Mouse (Mus musculus) limb, embryonic 14.5 days (tissue): ENCODE results near the gene Rnf152. TPM values are rescaled to one million over a fixed set of nuclear protein-coding genes. Genes with fewer than 3 reads are reported as not detected.

Source experiments
- ATAC-seq: fragments of 200-750 bp; cut with Nextera tagmentation; 2 replicates; pipeline ENCODE4 v1.8.0; 2017; ENCODE audit warnings: low read depth, moderate number of reproducible peaks, moderate TSS enrichment; ENCODE audit not compliant: low FRiP score
- DNase-seq: peaks from one replicate; pipeline ENCODE4 v3.0.0-alpha.2; 2015; ENCODE audit warnings: low spot score
- H3K27ac ChIP-seq: fragments of 300-500 bp; sonication (generic); replicated peaks from 2 replicates; pipeline ENCODE4 v1.5.1; 2014; ENCODE audit warnings: low read depth, mild to moderate bottlenecking, low read length, moderate library complexity, mixed read lengths
- H3K27me3 ChIP-seq: fragments of 300-500 bp; sonication (generic); 2 replicates; pipeline ENCODE4 v1.6.1; 2014; ENCODE audit warnings: low read length, mixed read lengths; ENCODE audit not compliant: control insufficient read depth, insufficient read depth
- H3K36me3 ChIP-seq: fragments of 300-500 bp; sonication (generic); 2 replicates; pipeline ENCODE4 v1.6.1; 2014; ENCODE audit warnings: mild to moderate bottlenecking, low read length, moderate library complexity, mixed read lengths; ENCODE audit not compliant: control insufficient read depth, insufficient read depth
- H3K4me1 ChIP-seq: fragments of 300-500 bp; sonication (generic); 2 replicates; pipeline ENCODE4 v1.6.1; 2014; ENCODE audit warnings: antibody characterized with exemption, low read length, mixed read lengths; ENCODE audit not compliant: control insufficient read depth, insufficient read depth
- H3K4me2 ChIP-seq: fragments of 300-500 bp; sonication (generic); replicated peaks from 2 replicates; pipeline ENCODE4 v1.6.1; 2014; ENCODE audit warnings: low read depth, mild to moderate bottlenecking, low read length, moderate library complexity; ENCODE audit not compliant: severe bottlenecking
- H3K4me3 ChIP-seq: fragments of 300-500 bp; sonication (generic); replicated peaks from 2 replicates; pipeline ENCODE4 v1.5.1; 2014; ENCODE audit warnings: low read length
- H3K9ac ChIP-seq: fragments of 300-500 bp; sonication (generic); 2 replicates; pipeline ENCODE4 v1.6.1; 2014; ENCODE audit warnings: mild to moderate bottlenecking, low read depth, low read length, moderate library complexity; ENCODE audit not compliant: severe bottlenecking
- H3K9me3 ChIP-seq: fragments of 300-500 bp; sonication (generic); 2 replicates; pipeline ENCODE4 v1.6.1; 2016; ENCODE audit warnings: low read length; ENCODE audit not compliant: control insufficient read depth
- POLR2A ChIP-seq: fragments of 200-500 bp; IDR thresholded peaks from 2 replicates; pipeline ENCODE4 v1.8.0; 2012; ENCODE audit warnings: inconsistent platforms, mild to moderate bottlenecking, moderate library complexity, borderline replicate concordance; ENCODE audit not compliant: insufficient read depth, insufficient read length; ENCODE audit errors: extremely low read depth
- WGBS: fragments of 180-500 bp; shearing (Covaris S2); extraction: QIAGEN DNeasy Blood & Tissue Kit; methylation state at CpG from one replicate; pipeline ENCODE4 v1.1.7; 2014; 5-methylcytosine and 5-hydroxymethylcytosine counted together
- polyA plus RNA-seq, 2 experiments: library from polyadenylated mRNA; depleted of rRNA in 1 of 2; stranded (reverse) in 1 of 2; unstranded in 1 of 2; fragments of >200 nt; fragmentation: Nextera tagmentation in 1 of 2; extraction: Ambion mirVana in 1 of 2; gene quantifications; 2 replicates each; pipeline versions ENCODE4 v1.2.1 to v1.2.3; 2012 to 2014

Rnf152 gene
- polyA plus RNA-seq, 2 experiments: 1.5 to 1.6 TPM

DNA sequence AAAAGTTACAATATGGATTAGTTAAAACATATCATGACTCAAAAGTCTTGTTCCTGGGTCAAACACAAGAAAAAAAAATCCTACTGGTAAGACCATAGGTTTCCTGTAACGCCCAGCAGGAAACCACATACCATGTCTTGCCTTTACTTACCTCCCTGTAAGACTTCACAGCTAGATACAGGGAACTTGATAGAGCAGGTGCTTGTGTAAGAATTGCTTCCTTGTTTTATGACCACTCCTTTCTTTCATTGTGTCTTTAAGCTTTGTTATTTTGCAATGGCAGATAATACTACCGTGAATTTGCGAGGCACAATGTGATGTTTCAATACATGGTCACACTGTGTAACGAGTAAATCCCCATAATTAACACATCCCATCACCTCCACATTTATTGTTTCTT is 71.5 kb downstream of the Rnf152 start:
- 89% methylated on average over 4 of the region's 4 CpGs for WGBS

DNA sequence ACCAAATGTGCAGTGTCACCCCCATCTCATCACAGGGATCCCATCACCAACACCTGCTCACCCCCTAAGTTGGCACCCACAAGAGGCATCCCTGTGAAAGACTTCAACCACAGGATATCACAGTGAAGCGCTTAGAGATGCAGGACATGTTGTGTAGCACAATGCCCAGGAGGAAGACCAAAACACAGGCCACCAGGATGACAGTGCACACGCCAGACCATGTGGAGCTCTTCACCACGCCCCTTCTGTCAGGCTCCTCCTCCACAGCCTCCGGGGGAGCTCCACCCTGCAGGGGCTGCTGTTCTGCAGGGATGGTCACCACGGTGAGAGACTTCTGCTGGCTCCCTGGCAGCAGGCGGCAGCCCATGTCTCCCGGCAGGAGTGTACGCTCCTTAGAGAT is 72.4 kb downstream of the Rnf152 start:
- Histone ChIP-seq H3K4me2 (no peak overlapping the region), H3K27me3 (no peaks in the 10 kb centered on the region), H3K36me3 (no peaks in the 10 kb centered on the region), H3K27ac (no peak overlapping the region), H3K4me1 (0 out of 2 replicates have a peak, but pooled peaks cover 2% of the 10 kb centered on the region), H3K9ac (no peak overlapping the region), H3K4me3 (no peak overlapping the region), H3K9me3 (no peaks in the 10 kb centered on the region)
- TF ChIP-seq POLR2A: no peak
- ATAC-seq (no peak), DNase-seq (no peak)
- WGBS: 73% methylated on average over 8 of the region's 8 CpGs

More for the DNA sequence above, 71.5 kb downstream of the Rnf152 start:
- DNase-seq (no peak), ATAC-seq (no peak)
- 0 out of 2 replicates have a peak, but pooled peaks cover 2% of the 10 kb centered on the region for H3K4me1 ChIP-seq
- H3K27ac ChIP-seq: no peak overlapping the region
- TF ChIP-seq POLR2A: no peak
- H3K9ac ChIP-seq: no peak overlapping the region
- H3K27me3 ChIP-seq: no peaks in the 10 kb centered on the region
- no peak overlapping the region for H3K4me3 ChIP-seq
- no peak overlapping the region for H3K4me2 ChIP-seq
- no peaks in the 10 kb centered on the region for H3K36me3 ChIP-seq
- H3K9me3 ChIP-seq: no peaks in the 10 kb centered on the region

- 34% methylated on average over 3 of the region's 3 CpGs for WGBS
- 0 out of 2 replicates have a peak, but pooled peaks cover 2% of the 10 kb centered on the region for H3K4me1 ChIP-seq
- H3K4me3 ChIP-seq: no peak overlapping the region
- H3K4me2 ChIP-seq: no peak overlapping the region
- no peak for TF ChIP-seq POLR2A
- H3K36me3 ChIP-seq: no peaks in the 10 kb centered on the region
- no peak overlapping the region for H3K9ac ChIP-seq
- no peak overlapping the region for H3K27ac ChIP-seq
- DNase-seq: no peak
- ATAC-seq: no peak
- H3K9me3 ChIP-seq: no peaks in the 10 kb centered on the region
- no peaks in the 10 kb centered on the region for H3K27me3 ChIP-seq
Measured at GRCm38 (mm10) chr1:105281277-105281676, 75.2 kb downstream of the Rnf152 start.

DNA sequence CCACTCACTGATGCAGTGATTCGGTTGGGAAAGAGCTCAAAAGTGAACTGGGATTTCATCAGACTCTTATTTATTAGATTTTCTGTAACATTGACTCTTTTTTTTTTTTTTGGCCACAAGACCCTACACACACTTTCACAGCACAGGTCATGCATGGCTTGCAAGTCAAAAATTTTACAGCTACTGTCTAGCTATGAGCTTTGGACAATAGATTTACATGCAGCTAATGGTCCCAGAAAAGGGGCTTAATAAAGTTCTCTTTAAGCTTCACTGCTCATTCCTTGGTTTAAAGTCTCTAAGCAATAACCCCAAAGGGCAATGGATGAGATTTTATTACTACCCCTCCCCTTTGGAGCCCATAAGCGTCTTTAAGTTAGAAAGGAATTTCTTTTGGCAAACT is 76.3 kb downstream of the Rnf152 start:
- H3K4me1 ChIP-seq: 0 out of 2 replicates have a peak, but pooled peaks cover 2% of the 10 kb centered on the region
- ATAC-seq (no peak), DNase-seq (no peak)
- H3K36me3 ChIP-seq: no peaks in the 10 kb centered on the region
- H3K27me3 ChIP-seq: no peaks in the 10 kb centered on the region
- no peak overlapping the region for H3K9ac ChIP-seq
- H3K4me2 ChIP-seq: no peak overlapping the region
- H3K9me3 ChIP-seq: no peaks in the 10 kb centered on the region
- 43% methylated on average over 2 of the region's 2 CpGs for WGBS
- TF ChIP-seq POLR2A: no peak
- H3K27ac ChIP-seq: no peak overlapping the region
- H3K4me3 ChIP-seq: no peak overlapping the region

- Histone ChIP-seq H3K36me3 (no peaks in the 10 kb centered on the region), H3K4me2 (no peak overlapping the region), H3K9me3 (no peaks in the 10 kb centered on the region), H3K27ac (no peak overlapping the region), H3K9ac (no peak overlapping the region), H3K27me3 (no peaks in the 10 kb centered on the region), H3K4me3 (no peak overlapping the region), H3K4me1 (no peaks in the 10 kb centered on the region)
- no peak for TF ChIP-seq POLR2A
- DNase-seq (no peak), ATAC-seq (no peak)
- WGBS: 80% methylated on average over 3 of the region's 3 CpGs
Measured at GRCm38 (mm10) chr1:105274500-105275194, 81.9 kb downstream of the Rnf152 start.

GRCm38 (mm10) chr1:105271104-105271503 is 85.4 kb downstream of the Rnf152 start:
- H3K36me3 ChIP-seq: no peaks in the 10 kb centered on the region
- DNase-seq (no peak), ATAC-seq (no peak)
- no peak overlapping the region for H3K4me2 ChIP-seq
- no peaks in the 10 kb centered on the region for H3K27me3 ChIP-seq
- TF ChIP-seq POLR2A: no peak
- no peak overlapping the region for H3K27ac ChIP-seq
- H3K4me3 ChIP-seq: no peak overlapping the region
- no peak overlapping the region for H3K9ac ChIP-seq
- 82% methylated on average over 10 of the region's 10 CpGs for WGBS
- no peaks in the 10 kb centered on the region for H3K4me1 ChIP-seq
- H3K9me3 ChIP-seq: no peaks in the 10 kb centered on the region
